Mouse (Mus musculus): ENCODE results near the gene Gm20388.

The Gm20388 gene

DNA sequence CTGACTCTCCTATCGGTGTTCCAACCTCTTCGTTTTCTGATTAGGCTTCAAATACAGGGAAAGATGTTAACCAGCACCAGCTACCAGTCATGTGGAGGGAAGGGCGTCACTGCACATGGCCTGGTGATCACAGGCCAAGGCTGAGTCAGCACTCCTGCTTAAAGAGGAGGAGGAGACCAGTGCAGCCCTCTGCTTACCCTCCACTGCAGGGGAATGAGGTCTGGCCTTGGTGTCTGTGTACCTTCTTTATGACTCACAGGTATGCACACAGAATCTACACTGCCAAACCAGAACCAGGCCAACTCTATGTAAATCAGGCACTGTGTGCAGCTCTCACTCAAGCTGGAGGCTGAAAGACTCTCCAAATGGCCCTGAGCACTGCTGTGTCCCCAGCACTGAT, 1900.9 kb downstream of the Gm20388 start:
- DNase-seq (ENCODE audit: low read depth, low spot score), result no peak

DNA sequence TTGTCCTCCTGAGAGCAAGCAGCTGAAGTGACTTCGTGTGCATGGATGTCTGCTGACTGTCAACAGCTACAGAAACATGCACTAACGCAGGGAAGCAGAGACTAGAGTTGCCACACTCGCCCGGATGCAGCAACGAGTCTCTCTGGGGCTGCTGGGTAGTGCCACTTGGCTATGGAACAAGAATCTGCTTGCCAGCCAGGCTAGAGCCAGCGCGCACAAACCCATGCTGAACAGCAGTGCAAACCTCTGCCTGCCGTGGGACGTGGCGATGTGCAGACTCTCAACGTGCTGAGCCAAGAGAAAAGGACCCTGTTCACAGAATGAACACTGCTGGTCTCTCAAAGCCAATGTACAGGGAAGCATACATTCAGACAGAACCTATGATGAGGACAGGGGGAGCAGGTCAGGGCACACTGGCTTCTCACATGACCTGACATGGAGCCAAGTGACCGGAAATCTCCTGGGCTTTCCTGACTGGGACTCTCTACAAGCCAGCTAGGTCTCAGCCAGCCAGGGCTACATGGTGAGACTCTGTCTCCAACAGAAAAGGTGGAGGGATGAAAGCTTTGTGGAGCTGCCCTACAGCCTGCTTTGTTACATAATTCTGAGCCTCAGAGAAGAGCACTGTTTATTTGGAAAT, 1901.4 kb downstream of the Gm20388 start:
- DNase-seq (ENCODE audit: low read depth, low spot score), result no peak

DNA sequence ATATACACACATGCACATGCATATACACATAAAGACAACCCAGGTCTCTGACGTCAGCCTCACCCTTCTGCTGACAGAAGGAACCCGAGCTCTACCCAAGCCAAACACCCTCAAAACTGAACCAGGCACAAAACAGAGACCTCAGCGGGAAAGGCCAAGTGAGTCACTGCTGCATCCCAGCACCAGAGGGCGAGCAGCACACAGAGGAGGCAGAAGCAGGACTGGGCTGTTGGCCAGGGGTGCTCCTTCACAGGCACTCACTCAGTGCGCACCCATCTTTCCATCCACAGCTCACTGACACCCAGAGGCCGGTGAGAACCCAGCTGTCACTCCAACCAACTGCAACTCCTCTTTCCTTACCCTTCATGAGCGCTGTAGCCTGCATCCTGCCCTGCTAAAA, 1907.6 kb downstream of the Gm20388 start:
- no peak for DNase-seq (ENCODE audit: low read depth, low spot score)

DNA sequence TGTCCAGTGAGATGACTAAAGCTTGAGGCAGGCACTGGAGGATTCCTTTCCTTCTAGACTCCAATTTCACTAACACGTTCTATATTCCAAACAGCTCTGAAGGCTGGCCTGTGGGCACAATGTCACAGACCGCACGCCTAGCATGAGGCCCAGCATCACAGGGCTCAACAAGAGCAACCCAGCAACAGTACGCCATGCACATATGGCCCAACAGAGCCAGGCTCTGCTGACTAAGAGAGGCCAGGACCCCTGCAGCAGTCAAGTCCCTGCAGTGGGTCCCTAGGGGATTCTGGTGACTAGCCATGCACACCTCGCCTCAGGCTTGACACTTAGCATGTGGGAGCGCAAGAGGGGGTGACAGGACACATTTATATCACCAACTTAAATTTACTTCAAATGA, 1910.2 kb downstream of the Gm20388 start:
- DNase-seq (ENCODE audit: low read depth, low spot score), result no peak

DNA sequence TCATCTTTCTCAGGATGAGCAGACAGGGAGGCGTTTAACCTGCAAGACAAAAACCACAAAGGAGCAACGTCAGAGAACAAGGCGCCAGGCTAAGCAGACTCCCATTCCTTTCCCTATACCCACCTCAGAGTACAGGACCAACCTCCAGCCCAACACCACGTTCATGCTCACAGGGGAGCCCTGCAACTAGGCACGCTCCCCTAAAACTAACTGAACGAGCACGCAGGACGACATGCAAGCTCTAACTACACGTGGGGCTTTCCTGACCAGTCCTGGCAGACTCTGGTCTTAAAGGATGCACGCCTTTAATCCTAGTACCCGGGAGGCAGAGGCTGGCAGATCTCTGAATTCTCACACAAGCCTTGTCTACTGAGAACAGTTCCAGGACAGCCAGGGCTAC, 1910.7 kb downstream of the Gm20388 start:
- DNase-seq (ENCODE audit: low read depth, low spot score), result no peak

DNA sequence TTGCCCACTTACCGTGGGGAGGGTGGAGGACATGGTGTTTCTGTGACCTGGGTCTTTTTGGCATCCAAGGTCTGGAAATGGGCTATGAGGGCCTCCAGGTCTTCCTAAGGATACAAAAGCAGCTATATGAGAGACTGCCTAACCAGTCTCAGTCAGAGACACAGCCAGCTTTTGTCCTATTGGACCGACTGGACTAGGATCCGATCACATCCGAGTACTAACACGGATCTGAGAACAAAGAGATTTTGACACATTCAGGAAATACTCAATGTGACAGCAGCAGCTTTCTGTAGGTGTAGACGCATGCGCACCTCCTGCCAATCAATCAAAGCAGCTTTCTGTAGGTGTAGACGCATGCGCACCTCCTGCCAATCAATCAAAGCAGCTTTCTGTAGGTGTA, 1911.1 kb downstream of the Gm20388 start:
- no peak for DNase-seq (ENCODE audit: low read depth, low spot score)

DNA sequence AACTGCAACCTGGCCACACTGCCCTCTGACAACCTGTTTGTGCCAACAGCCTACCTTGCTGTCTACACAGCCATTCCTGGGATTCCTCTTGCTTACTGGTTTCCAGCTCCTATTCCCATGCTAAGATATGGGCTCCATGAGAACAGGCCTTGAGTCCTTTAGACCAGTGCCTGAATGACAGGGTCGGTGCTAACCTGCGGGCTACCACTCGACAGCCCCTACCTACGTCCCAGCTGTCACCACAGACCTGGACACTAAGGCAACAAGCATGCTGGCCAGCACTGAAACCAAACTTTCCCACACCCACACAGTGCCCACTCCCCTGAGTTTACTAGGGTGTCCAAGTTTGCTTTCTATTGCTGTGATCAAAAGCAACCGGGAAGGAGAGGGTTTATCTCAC, 1917.1 kb downstream of the Gm20388 start:
- DNase-seq (ENCODE audit: low read depth, low spot score), result no peak

DNA sequence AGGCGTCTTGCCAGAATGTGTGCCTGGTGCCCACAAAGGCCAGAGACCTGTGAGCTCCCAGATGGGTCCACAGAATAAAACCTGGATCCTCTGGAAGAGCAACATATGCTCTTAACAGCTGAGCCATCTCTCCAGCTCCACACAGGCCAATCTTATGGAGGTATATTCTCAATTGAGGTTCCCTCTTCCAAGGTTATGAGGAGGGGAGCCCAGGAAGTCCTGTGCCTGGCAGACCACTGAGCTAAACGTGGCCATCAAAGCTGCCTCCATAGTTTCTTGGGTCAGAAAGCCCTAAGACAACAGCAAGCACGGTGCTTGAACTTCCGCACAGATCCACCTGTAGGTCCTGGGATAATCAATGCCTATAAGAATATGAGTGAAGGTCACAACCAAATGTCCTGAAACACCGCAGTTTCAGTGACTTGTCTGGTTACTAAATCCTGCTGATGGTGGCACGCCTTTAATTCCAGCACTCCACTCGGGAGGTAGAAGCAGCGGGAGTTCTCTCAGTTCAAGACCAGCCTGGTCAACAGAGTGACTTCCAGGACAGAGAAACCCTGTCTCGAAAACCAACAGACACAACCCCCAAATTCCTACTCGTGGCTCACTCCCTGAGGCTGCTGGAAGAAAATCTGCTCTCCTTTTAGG, 1917.9 kb downstream of the Gm20388 start:
- DNase-seq (ENCODE audit: low read depth, low spot score), result no peak

DNA sequence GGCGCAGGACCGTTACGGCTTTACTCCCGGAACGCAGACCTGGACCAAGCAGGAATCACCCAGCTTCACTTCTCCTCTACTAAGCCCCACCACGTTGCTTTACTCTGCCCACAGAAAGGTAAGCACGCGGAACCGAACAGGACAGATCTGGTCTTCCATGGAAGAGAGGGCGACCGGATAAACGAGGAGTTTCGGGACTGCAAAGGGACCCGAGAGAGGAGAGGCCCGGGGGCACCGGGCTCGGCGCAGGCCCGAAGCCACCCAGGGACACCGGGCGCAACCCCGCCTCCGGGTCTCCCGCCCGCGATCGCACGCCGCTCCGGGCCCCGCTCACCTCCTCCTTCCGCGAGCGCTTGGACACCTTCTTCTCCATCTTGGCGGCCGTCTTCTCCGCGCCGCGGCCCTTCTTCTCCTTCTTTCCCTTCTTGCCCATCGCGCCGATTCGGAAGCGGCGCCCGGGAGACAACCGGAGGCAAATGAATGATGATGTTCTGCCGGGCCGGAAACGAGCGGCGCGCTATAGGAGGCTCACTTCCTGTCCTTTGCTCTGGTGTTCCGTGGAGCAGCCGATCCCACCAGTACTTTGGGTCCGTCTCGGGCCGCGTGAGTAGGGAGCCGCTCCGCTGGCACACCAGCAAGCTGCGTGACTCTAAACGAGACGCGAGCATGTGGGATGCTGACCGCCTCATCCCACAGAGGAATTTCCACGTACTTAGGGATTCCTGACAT, 1918.6 kb downstream of the Gm20388 start, which contains the start of gene Klhdc4:
Klhdc4 (minus strand) TSS at position 522 of the 729 bp plus-strand sequence.
- DNase-seq (ENCODE audit: low read depth, low spot score), result peak; percentile 68

DNA sequence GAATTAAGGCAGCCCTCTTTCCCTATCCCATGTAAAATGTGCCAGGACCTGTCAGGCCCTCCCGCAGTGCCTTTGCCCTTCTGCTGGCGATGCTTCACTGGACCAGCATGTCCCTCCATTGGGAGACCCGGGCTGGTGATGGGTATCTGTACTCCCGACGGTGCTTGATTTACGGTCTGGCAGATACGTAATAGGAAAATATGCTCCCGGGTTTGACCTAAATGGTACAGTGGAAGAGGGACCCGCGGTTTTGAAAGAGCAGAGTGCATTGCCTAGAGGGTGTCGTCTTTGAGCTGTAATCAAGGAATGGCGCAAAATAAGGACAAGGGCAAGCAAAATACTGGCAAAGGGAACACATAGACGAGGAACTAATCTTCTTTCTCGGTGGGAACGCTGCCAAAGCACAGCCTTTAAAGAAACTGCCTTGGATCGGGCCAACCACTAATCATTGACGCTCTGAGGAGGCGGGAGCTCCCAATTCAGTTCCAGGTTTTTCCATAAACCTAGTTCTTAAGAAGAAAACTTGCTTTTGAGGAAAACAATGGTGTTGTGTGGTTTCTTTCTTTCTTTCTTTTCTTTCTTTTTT, 1919.2 kb downstream of the Gm20388 start:
- DNase-seq (ENCODE audit: low read depth, low spot score), result no peak

DNA sequence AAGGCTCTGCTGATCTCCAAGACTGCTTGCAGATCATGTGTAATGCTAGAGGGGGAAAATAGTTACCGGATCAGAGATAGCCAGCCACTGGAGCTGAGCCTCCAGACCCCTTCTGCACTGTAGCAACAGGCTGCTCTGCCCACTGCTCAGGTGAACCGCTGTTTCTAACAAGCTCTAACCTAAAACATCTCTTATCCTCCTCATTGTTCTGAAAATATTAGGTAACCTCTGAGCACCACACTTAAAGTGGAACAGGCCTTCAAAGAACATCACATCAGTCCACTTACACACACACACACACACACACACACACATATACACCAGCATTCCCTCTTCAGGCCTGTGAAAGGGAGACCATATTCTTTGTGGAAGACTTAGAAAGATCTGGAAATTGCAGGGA, 1921.4 kb downstream of the Gm20388 start:
- no peak for DNase-seq (ENCODE audit: low read depth, low spot score)

DNA sequence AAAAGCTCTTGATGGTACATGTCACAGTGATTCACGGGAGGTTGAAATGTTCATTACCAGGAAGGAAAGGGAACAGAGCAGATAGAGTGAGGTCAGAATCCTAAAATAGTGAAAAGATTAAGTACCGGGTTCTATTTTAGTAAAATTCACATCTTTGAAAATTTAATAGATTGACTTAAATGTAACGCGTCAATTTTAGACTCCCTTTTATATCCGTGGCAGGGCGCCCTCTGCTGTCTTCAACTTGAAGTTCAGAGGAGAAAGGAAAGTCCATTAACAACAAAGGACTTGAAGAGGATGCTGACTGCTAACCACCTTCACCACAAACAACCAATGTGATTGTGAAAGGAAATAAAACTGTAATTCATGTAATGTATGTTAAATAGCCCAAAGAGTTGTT, 1921.9 kb downstream of the Gm20388 start:
- DNase-seq (ENCODE audit: low read depth, low spot score), result peak; percentile 50

DNA sequence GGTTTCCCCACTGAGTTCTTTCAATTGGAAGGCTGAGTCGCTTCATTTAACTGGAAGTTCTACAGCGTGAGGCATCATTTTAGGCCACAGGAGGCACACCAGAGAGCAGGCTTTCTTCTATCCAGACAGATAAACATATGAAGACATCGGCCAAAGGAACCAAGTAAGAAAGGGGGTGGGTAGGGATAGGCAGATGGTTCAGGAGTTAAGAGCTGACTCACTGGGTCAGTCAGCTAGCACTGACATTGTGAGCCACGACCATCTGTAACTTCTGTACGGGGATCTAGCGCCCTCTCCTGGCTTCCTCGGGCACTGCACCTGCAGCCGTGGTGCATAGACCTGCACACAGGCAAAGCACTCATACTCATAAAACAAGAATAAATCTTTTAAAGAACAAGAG, 1930.6 kb downstream of the Gm20388 start:
- no peak for DNase-seq (ENCODE audit: low read depth, low spot score)

DNA sequence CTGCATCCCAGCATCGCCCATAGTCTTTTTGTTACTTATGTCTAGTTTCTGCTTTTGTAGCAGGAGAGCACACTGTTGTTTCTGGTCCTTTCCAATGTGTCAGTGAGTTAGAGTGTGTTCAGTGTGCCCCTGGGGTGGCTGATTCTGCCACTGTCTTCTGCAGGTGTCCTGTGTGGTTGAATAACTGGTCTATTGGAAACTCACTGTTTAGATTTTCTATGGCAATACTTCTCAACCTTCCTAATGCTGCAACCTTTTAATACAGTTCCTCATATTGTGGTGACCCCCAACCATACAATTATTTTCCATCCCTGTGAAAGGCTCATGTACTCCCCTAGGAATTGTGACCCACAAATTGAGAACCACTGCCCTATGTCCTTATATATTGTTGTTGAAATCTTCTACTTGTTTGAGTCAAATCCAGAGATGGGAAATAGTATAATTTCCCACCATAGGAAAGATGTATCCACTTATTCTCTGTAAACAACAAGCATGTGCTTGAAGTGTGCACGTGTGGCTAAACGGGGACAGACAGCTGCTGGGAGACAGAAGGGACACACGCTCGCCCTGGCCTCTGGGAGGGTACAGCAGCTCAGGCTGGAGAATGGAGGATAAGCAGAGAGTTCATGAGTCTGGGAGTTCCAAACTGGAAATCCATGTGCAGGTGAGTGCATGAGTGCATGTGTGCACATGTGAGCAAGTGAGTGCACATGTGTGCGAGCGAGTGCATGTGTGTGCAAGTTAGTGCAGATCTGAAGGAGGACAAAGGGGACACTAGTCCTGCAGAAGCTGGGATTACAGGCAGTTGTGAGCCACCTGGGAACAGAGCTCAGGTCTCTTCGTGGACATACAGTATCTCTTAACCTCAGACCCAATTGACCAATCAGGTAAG, 1931.7 kb downstream of the Gm20388 start:
- DNase-seq (ENCODE audit: low read depth, low spot score), result no peak

DNA sequence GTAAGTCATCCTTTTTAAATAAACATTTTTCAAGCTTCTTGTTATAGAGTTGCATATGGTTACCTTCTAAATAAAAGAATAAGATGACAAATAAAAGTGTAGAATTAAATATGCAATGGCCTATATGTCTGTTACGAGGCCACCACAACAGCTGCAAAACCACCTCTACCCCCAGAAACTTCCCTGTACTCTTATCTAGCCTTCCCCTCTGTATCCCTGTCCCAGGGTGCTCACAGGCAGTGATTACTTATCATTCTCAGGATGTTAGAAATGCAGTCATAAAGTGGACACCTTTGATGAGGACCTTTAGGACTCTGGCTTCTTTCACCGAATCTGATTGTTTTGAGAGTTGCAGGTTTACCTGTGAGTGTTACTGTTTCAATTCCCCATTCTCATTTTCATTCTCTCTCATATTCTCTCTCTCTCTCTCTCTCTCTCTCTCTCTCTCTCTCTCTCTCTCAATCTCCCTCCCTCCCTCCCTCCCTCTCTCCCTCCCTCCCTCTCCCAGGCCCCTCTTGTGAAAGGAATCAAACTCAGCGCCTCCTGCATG, 1932.6 kb downstream of the Gm20388 start:
- no peak for DNase-seq (ENCODE audit: low read depth, low spot score)

DNA sequence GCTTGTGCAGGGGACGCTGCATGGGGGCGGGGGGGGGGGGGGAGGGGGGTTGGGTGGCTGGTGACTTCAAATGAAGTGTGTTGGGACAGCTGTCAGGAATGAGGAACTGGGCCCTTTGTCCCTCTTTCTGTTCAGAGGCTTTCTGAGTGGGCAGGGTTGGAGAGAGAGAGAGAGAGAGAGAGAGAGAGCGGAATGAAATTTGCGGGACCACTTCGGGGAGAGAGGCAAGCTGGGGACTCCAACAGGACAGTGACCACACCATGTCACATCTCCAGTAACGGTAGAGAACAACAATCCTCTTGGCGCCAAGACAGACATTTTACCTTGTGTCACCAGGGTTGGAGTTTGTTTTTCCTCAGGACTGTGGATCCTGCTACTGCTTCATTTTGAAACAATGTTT, 1934.1 kb downstream of the Gm20388 start:
- no peak for DNase-seq (ENCODE audit: low read depth, low spot score)

DNA sequence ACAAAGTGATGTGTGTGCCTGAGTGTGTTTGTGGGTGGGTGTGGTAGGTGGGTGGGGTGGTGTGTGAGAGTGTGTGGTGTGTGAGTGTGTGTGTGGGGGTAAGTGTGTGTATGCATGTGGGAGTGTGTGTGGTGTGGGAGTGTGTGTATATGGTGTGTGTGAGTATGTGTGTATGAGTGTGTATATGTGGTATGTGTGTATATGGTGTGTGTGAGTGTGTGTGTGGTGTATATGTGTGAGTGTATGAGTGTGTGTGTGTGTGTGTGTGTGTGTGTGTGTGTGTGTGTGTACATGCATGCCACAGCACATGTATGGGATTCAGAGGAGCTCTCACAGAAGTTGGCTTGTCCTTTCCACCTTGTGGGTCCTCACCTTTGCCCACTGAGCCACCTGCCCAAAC, 1936.2 kb downstream of the Gm20388 start:
- DNase-seq (ENCODE audit: low read depth, low spot score), result no peak

DNA sequence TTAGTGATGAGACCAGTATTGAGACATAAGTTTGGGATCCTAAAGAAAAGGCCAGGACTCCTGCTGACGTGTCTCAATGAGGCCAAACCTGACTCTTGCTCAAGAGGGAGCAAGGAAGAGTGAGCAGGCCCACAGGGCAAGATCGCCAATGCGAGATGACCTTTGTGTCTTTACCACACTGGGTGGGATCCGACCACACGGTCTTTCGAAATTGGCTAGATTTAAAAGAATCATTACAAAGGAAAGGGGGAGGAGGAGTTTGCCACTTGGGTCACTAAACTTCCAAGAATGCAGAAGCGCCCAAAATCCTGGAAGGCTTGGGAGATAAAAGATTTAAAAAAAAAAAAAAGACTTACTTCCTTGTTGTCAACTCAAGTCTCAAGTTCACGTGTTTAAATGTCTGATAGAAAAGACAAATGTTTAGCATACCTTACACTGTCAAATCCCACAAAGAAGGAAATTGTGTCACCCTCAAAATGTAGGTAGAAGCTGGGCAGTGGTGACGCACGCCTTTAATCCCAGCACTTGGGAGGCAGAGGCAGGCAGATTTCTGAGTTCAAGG, 1936.7 kb downstream of the Gm20388 start:
- no peak for DNase-seq (ENCODE audit: low read depth, low spot score)

DNA sequence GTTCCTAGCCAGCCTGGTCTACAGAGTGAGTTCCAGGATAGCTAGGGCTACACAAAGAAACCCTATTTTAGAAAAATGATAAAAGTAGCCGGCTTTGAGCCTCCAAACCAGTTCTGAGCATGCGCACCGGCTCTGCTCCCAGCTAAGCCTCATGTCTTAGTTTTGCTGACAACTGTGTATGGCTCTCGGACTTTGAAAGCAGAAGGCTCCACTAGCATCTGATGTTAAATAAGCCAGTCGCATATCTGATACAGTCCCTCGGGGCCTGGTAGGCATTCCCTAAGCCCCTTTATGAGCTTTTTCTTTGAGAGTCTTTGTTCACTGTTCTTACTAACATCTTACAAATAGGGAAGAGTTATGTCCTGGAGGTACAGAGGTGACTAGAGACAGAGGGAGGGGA, 1937.3 kb downstream of the Gm20388 start:
- no peak for DNase-seq (ENCODE audit: low read depth, low spot score)

DNA sequence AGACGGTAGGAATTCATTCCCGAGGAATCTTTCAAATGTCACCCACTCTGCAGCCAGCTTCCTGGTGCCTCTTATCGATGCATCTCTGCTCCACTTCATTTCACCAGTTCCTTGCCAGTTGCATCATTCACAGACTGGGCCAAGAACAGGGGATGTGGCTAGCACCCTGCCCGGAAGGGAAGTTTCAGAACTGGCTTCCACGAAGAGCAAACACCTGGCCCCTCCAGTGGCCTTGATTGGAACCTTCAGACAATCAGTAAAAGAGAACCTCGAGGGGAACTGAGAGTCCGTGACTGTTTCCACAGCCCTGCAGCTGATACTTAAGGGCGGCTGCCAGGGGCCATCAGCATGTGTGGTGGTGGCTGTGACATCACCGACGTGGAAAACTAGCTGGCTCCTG, 1937.9 kb downstream of the Gm20388 start:
- no peak for DNase-seq (ENCODE audit: low read depth, low spot score)

DNA sequence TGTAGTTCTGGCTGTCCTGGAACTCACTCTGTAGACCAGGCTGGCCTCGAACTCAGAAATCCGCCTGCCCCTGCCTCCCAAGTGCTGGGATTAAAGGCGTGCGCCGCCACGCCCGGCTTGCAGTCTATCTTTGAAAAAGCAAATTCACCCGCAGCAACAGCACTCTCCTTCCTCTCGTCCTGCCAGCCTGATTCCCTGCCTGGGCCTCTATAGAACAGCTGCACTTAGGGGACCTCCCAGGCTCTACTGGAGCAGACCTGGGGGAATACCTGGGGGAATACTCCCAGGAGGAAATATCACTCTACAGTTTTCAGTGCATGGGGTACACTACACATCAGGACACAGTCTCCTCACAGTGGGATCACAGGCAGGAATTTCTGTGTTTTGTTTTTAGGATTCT, 1938.7 kb downstream of the Gm20388 start:
- no peak for DNase-seq (ENCODE audit: low read depth, low spot score)

All from c-Kit-negative CD71-positive TER-119-positive erythroid progenitor cells, embryonic 14.5 days (primary cell).